Mouse (Mus musculus) E14TG2a.4 (cell line): ENCODE measurements around the gene Fras1.
A peak's percentile ranks its signal among the peaks of the same experiment; 100 is the strongest.

ENCODE experiments used
- H3K27me3 ChIP-seq: 2 replicates; pipeline ENCODE4 v1.6.1; 2014; ENCODE audit warnings: low read length, control low read depth; ENCODE audit not compliant: insufficient read depth
- H3K36me3 ChIP-seq: 2 replicates; pipeline ENCODE4 v1.6.1; 2014; ENCODE audit warnings: low read length, control low read depth; ENCODE audit not compliant: insufficient read depth
- H3K4me1 ChIP-seq: replicated peaks from 2 replicates; pipeline ENCODE4 v1.6.1; 2014; ENCODE audit warnings: low read depth, low read length, control low read depth
- H3K4me3 ChIP-seq: replicated peaks from 2 replicates; pipeline ENCODE4 v1.5.1; 2014; ENCODE audit warnings: mild to moderate bottlenecking, low read length
- H3K9me3 ChIP-seq: 2 replicates; pipeline ENCODE4 v1.6.1; 2014; ENCODE audit warnings: low read length, control low read depth
- CTCF ChIP-seq: conservative IDR thresholded peaks from 2 replicates; pipeline ENCODE4 v1.5.1; 2014; ENCODE audit warnings: low read length
- NANOG ChIP-seq: IDR thresholded peaks from 2 replicates; pipeline ENCODE4 v1.6.1; 2014; ENCODE audit warnings: borderline replicate concordance, low read length, mixed read lengths
- POU5F1 ChIP-seq: IDR thresholded peaks from 2 replicates; pipeline ENCODE4 v1.6.1; 2014; ENCODE audit warnings: low read length, borderline replicate concordance

Gene Fras1

DNA sequence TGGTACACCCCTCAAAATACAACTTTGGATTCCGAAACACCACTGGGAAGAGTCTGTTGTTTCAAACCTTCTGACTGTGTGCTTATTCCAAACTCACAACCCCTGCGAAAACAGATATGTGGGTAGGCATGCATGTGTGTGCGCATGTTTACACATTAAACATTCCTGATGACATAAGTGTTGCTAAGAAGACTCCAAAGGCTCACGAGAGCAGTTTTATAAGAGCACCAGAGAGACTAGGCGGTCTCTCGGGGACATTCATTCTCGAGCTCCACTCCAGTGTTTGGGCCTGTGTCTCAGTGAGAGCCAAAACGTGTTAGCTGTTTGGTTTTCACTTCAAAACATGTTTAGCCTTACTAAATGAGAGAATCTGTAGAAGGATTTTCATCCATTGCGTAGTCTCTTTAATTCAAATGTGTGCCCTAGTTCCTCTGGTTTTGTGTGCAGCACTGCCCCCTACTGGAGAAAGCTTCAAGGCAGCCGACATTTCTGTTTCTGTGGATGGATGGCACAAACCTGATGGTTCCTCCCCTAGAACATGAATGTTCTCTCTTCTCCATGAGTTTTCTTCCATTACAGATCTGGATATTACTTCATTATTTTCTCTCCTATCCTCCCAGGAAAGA is 395.2 kb downstream of the Fras1 start:
- H3K9me3 ChIP-seq, result no peaks in the 10 kb centered on the region
- TF ChIP-seq POU5F1 (no peak), NANOG (no peak), CTCF (peak; percentile 63)
- H3K4me3 ChIP-seq, result no peak overlapping the region
- no peaks in the 10 kb centered on the region for H3K27me3 ChIP-seq
- H3K36me3 ChIP-seq, result no peaks in the 10 kb centered on the region
- H3K4me1 ChIP-seq, result peaks cover 6% of the 10 kb centered on the region; the same call in 1 of the 2 replicates

DNA sequence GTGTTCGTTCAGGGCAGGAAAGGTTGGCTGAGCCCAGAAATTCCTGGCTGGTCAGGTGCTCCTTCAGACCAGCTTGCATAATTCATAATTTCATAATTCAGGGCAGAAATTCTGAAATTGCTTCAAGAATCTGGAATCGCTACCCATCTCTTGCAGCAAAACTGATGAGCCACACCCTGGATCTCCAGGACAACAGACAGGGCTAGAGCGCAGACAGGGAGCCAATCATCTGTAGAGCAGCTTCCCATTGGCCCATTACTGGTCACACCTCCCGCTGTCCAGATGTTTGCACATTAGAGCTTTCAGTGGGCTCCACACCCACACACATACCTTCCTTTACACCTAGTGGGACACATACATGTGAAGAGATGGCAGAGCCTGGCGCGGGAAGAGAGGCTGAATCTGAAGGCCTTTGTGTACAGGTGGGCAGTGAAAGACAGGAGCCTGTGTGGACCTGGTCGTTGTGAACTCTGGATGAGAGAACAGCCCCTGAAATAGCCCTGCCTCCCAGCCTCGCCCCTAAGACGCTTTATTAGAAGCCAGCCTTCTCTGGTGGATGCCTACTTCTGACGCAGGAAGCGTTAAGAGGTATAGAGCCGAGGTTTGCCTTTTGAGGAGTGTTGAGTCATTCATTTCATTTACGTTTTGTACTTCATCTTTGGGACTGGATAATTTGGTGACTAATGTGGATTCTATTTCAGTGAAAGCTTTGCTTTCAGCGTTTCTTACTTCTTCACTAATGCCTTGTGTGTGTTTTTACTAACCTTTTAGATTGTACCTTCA is 409.9 kb downstream of the Fras1 start:
- H3K36me3 ChIP-seq, result no peaks in the 10 kb centered on the region
- 0 out of 2 replicates have a peak overlapping the region, but pooled peaks have one; percentile 45 for H3K4me3 ChIP-seq
- peaks cover 3% of the 10 kb centered on the region; the same call in 1 of the 2 replicates for H3K27me3 ChIP-seq
- TF ChIP-seq CTCF (no peak), NANOG (no peak), POU5F1 (no peak)
- H3K4me1 ChIP-seq, result peaks cover 6% of the 10 kb centered on the region
- H3K9me3 ChIP-seq, result 0 out of 2 replicates have a peak, but pooled peaks cover 6% of the 10 kb centered on the region

DNA sequence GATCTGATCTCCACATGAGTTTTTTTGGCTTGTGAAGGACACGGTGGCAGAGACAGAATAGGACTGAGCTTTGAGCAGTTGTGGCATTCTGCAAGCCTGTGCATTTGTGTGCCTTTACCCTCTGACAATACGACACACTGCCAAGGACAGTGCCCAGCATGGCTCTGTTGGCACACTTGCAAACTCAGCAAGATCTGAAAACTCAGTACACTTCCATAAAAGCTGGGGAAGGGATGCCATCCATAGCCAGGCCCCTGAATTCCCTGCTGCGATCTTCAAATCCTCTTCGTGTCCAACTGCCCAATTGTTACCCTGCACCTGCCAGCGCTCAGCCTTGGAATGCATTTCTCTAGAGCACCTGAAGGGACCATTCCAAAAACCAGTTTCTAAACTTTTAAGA is 411.3 kb downstream of the Fras1 start:
- no peak for TF ChIP-seq NANOG
- TF ChIP-seq CTCF, result no peak
- no peak for TF ChIP-seq POU5F1
- Histone ChIP-seq H3K4me1 (peaks cover 6% of the 10 kb centered on the region), H3K27me3 (peaks cover 3% of the 10 kb centered on the region; the same call in 1 of the 2 replicates), H3K36me3 (no peaks in the 10 kb centered on the region), H3K9me3 (0 out of 2 replicates have a peak, but pooled peaks cover 6% of the 10 kb centered on the region), H3K4me3 (no peak overlapping the region)

DNA sequence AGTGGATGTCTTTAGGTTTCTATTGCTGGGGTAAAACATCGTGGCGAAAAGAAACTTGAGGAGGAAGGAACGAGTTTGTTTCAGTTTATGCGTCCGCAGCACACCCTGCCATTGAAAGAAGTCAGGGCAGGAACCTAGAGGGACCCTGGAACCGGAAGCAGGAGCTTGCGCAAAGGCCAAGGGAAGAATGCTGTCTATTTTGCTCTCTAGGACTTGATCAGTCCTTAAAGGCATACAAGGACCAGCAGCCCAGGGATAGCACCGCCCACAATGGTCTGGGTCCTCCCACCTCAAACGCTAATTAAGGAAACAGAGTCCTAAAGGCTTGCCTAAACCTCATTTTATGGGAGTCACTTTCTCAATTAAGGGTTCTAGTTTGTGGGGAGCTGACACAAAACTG is 418.7 kb downstream of the Fras1 start:
- Histone ChIP-seq H3K36me3 (no peaks in the 10 kb centered on the region), H3K27me3 (peaks cover 19% of the 10 kb centered on the region), H3K9me3 (0 out of 2 replicates have a peak, but pooled peaks cover 6% of the 10 kb centered on the region), H3K4me3 (no peak overlapping the region), H3K4me1 (peaks cover 17% of the 10 kb centered on the region)
- no peak for TF ChIP-seq POU5F1
- no peak for TF ChIP-seq NANOG
- TF ChIP-seq CTCF, result no peak

DNA sequence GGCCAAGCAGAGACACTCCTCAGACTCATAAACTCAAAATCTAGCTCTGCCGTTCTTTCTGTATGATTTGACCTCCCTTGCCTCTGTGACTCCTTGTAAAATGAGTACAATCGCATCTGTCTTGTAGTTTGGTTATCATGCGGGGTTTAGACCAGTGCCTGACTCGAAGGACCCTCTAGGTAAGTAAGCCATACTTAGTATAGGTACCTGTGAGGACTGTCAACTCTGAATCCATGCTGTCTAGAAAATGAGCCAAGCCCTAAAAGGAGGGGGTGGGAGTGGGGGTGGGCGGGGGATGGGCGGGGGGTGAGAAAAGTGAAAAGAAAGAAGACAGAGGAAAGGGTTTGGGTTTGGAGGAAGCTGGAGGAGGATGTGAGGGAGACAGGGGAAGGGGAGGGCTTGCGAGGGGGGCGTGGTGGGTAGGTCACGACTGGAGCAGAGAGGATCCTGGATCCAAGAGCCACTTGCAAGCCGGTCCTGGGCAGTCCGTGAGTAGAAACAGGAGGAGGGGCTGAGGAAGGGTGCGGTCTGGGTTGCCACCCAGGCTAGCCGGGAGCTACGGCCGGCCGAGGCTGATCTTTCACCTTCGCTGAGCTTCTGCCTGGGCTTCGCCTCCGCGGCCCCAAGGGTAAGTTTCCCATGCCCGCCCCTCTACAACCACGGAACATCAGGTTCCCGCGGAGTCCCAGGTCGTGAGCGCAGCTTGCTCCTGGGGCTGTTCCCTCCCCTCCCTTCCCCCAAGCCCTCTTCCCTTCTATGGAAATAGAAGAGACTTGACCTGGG is 419.4 kb downstream of the Fras1 start, which contains the start of gene Anxa3:
Gene Anxa3 (plus strand): TSS at position 404 of the 783 bp plus-strand sequence.
- Histone ChIP-seq H3K36me3 (no peaks in the 10 kb centered on the region), H3K27me3 (peaks cover 19% of the 10 kb centered on the region), H3K4me1 (peaks cover 17% of the 10 kb centered on the region), H3K9me3 (0 out of 2 replicates have a peak, but pooled peaks cover under 1% of the 10 kb centered on the region), H3K4me3 (peak within 1 kb of the TSS; percentile 70)
- TF ChIP-seq CTCF (no peak), NANOG (no peak), POU5F1 (no peak)

DNA sequence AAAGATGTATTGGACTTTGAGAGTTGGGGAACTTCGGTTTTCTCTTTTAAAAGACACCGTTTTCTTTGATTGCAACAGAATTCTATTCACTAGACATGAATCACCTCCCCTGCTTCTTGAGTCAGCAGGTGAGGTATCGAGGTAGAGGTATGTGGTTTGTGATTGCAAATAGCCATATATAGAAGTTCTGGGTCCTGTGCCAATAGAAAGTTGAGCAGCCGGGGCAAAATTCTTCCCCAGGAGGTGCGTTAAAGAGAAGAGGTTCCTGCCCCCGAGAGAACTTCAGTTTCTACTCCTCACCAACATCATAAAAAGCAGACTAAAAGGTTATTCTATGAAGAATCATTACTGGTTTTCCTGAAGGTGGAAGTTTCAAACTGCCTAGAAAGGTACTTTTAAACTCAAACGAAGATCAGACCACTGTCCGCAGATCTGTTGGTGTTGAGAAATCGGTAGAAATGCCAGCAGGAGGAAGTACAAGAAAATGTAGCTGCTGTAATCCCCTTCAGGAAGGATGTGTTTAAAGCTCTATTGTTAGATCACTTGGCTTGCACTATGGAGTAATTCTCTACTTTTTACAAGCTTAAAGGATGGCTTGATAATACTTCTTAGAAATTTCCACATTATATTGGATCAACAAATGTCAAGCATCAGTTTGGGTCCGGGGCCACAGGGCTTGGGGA is 420.3 kb downstream of the Fras1 start:
- Histone ChIP-seq H3K4me3 (peak overlapping the region; percentile 70; the same call in 1 of the 2 replicates), H3K27me3 (peaks cover 19% of the 10 kb centered on the region), H3K36me3 (no peaks in the 10 kb centered on the region), H3K9me3 (no peaks in the 10 kb centered on the region), H3K4me1 (peaks cover 17% of the 10 kb centered on the region)
- TF ChIP-seq CTCF (no peak), NANOG (no peak)

DNA sequence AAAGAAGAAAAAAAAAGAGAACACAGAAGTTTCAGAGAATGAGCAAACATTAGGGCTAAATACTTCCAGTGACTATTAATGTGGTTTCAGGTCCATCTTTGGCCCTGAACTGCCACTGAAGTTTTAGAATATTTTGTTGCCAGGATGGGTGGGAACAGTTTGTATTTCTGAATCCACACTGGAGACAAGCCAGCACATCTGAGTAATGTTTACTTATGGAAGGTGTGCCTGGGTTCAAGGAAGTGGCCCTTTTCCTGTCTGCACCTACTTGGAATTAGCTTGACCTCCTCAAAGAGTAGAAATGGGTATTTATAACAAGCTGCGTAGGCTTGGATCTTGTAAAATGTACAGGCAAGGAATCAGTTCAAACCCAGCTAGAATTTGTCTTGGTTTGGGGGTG is 422.0 kb downstream of the Fras1 start:
- H3K9me3 ChIP-seq, result no peaks in the 10 kb centered on the region
- TF ChIP-seq NANOG, result no peak
- H3K4me3 ChIP-seq, result no peak overlapping the region
- H3K27me3 ChIP-seq, result peaks cover 19% of the 10 kb centered on the region
- H3K4me1 ChIP-seq, result peaks cover 17% of the 10 kb centered on the region
- no peaks in the 10 kb centered on the region for H3K36me3 ChIP-seq

DNA sequence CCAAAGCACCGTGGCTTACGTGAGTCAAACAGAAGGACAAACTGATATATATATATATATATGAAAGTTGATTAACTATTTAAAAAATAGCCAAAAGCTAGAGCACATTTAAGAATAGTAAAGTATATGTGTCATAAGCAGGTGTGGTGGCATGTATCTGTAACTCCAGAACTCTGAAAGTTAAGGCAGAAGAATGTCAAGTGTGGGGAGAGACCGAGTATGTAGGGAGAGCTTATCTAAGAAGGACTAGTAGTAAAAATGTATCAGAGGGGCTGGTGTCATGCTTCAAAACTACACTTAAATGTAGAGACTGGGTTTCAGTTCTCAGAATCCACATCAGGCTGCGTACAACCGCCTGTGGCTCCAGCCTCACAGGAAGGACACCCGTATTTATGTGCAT is 423.7 kb downstream of the Fras1 start:
- no peak for TF ChIP-seq POU5F1
- no peak for TF ChIP-seq NANOG
- TF ChIP-seq CTCF, result no peak
- no peak overlapping the region for H3K4me3 ChIP-seq
- peaks cover 19% of the 10 kb centered on the region for H3K27me3 ChIP-seq
- H3K36me3 ChIP-seq, result no peaks in the 10 kb centered on the region
- peaks cover 21% of the 10 kb centered on the region for H3K4me1 ChIP-seq
- H3K9me3 ChIP-seq, result no peaks in the 10 kb centered on the region
